Mouse (Mus musculus) c-Kit-negative CD71-positive TER-119-positive erythroid progenitor cells, embryonic 14.5 days (primary cell): ENCODE measurements around the gene Agbl4.

ENCODE experiments used
- DNase-seq: peaks from one replicate; pipeline ENCODE4 v3.0.0-alpha.2; 2013; ENCODE audit warnings: low read depth, low spot score

Agbl4 gene

DNA sequence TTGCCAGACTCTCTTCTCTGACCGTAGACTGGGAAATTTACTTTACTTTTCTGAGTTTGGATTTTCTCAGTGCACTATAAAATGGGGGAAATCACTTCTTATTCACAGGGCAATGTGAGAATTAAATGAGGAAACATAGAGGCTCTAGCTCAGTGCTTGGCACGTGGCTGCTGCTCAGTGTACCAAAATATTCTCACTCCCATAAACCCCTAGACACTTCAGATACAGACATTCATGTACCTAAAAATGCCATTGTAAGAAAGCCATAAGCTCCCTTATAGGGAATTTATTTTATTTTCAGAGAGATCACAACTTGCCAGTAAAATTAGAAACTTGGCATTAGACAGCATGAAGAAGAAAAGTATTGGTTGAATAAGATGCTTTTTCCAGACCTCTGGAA lies 883.5 kb downstream of the Agbl4 start:
- no peak for DNase-seq

DNA sequence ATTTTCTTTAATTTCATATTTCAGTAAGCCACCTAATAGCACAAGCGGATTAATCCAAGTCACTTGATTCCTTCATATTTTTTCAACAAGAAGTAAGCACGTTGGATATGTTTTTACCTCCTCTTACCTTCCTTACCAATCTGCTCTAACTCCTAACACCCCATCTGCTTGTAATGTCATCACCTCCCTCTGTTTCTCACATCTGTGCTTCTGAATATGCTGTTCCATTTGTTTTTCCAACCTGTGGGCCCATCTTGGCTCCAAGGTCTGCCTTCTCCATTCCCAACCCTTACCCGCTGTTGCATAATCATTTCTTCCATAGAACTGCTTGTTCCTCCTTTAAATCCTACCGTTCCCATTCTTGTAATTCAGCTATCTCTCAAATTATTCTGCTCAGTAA lies 884.4 kb downstream of the Agbl4 start:
- DNase-seq: no peak

DNA sequence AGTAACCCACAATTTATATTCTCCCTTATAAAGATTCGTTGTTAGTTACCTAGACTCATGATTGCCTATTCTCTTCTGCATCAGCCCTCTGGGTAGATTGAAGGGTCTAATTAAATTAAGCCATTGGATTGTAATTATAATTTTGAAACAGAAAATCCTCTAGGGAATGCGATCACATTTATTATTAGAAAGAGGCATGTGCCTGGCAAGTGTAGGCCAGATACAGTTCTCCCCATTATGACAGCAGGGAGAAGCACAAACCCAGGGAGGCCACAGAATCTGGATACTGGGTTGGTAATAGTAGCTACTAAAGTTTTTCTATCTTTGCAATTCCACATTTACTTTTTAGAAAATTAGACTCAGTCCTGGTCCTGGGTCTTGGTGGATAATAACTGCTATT lies 887.2 kb downstream of the Agbl4 start:
- DNase-seq: no peak

DNA sequence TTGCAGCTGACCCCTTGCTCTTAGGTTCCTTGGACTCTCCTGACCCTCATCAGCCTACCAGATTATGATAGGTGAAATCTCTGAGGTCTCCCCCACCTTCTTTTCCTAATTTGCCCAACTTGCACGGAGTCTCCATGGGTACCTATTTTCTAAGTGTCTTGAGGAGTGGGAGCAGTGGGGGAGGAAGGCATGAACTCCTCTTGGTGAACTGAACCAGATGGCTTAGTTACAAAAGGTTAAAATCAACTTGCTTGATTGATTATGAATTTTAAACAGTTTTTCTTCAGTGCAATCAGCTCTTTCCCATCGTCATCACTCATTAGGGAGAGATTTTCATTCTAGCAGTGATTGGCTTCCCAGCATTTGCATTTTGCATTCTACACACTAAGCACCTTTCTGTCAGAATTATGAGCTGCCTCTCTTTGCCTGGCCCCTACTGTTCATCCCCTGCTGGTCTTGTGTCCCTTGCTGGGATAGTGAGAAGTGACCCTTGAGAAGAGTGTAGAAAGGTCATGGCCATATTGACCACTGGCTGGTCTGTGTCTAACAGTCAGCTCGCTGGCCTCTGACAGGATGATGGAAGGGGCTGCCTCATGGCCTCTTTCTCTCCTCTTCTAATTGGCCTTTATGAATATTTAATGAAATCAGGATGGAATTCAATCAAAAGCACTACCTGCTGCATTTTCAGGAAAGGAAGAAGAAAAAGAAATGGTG lies 897.2 kb downstream of the Agbl4 start:
- no peak for DNase-seq

DNA sequence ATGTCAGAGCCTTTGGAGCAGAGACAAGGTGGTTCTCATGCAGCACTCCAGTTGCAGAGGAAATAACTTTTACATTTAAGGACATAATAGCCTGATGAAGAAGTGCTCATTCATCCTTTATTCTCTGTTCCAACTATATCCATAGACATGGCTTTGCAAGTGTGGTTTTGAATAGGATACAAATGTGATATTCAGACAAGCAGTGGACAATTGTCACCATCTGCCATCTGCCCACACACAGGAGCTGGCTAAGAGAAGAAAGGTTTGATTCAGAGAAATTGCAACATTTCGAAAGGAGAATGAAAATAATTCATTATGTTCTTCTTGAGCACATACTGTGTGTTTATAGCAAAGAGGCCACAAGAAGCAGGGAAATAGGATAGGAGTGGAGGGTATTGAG lies 909.1 kb downstream of the Agbl4 start:
- no peak for DNase-seq

DNA sequence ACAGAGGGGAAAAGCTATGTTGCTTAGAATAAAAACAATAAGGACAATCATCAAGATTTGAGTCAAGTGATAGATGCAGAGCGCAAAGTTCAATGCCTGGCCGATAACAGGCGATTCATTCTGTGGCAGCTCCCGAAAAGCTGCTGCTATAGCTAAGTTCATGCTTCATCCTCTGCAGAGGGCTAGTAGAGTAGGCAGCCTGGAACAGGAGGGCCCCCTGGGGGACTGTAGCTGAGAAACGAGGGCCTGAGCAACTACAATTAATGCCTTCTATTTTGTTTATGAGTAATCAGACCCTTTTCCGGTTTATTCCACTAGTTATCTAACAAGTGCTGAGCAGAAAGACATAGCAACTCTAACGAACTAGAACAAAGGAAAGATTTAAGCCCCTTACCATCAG lies 909.7 kb downstream of the Agbl4 start:
- DNase-seq: no peak

DNA sequence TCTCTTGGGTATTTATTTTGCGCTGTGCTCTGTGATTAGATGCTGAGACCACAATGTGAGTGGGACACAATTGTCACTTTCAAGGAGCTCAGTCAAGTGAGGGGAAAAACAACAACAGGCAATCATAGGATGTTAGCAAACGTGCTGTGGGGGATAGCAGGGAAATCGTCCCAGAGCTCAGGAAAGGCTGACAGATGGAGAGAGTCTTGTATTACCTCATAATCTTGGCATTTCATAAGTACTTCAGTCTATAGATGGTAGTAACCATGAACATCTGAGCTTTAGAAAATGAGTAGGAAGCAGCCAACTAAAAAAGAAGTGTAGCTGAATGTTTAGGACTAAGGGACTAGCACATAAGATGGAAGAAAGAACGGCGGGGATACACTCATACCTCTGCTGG lies 910.2 kb downstream of the Agbl4 start:
- DNase-seq: no peak

DNA sequence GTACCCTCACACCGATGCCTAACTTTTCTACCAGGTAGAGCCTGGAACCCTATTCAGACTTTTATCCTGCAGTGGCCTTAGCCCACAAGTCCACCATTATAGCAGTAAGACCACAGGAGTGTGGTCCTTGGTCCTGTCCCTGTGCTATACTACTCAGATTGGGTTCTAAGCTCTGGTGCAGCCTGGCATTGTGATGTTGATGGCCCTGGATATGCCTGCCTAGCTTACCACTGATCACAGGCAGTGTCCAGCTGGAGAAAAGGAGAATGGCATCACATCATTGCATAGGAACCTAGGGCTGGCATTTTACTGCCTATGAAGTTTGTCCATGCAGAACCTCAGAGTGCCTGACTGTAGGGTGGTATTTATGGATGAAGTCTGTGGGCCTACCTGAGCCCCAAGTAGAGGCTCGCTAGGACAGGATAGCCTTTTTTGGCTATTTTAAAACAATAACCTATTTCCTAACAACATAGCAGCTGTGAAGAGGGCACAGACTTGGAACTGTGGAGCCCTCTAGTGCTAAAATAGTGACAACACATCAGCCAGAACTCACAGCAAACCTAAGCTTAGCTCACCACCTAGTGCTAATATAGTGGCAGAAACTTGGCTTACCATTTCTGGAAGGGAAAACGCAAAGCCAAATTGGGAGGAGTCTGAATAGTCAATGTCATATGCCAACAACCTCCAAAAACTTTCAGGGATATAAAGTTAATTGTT lies 911.3 kb downstream of the Agbl4 start:
- no peak for DNase-seq

DNA sequence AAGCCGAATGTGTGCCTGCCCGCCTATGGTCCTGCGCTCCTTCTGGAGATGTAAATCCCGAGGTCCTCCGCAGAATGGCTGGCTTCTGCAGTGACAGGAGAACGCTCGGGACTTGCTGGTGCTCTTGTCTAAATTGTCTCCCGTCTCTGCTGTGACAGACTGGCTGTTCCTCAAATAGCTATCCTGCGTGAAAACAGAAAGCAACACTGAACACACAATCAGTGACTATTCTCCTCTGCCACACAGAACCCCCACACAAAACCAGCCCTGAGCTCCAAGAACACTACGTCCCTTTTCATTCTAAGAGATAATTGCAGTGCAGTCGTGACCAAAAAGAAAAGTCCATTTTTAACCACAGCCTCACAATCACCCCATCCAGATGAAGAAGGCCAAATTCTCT lies 929.6 kb downstream of the Agbl4 start:
- DNase-seq: no peak

DNA sequence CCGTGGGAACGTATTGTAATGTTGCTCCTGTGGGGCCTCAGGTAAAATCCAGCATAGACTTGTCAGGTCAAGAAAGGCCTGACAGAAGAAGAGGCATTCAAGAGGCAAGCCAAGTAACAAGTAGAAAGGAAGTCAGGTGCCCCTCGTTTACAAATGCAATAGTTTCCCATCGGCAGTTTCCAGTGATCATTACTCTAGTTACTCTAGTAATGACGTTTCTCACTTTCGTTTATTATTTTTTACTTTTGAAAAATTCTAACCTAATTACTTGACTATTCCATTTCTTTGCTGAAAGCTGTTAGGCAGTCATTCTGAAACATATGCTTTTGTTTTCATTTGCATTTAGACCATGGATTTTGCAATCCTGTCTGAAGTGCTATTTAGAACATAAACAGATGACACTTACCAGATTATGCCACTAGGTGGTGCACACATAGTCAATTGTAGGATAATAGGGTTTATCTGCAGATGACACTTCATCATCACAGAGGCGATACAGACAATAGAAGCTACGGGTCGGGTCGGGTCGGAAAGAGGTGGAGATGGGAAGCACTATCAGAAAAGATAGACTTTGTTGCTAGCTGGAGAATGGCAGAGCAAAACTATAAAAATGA lies 930.4 kb downstream of the Agbl4 start:
- DNase-seq: no peak

DNA sequence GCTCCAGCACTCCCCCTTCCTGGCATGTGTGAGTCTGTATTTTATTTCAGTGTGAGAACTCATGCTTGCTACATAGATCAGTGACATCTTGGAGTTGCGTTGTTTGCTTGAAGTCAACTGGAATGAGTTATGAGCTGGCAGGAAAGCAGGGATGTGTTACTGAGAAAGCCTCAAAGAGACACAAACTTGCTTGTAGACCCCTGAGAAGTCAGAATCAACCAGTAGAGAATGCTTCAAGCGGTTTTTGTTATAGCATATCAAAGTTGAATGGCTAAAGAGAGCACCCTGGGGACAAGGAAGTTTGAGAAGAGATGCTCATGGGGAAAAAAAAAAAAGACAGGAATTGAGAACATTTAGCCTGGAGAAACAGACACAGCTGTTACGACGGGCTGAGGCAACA lies 932.0 kb downstream of the Agbl4 start:
- no peak for DNase-seq

DNA sequence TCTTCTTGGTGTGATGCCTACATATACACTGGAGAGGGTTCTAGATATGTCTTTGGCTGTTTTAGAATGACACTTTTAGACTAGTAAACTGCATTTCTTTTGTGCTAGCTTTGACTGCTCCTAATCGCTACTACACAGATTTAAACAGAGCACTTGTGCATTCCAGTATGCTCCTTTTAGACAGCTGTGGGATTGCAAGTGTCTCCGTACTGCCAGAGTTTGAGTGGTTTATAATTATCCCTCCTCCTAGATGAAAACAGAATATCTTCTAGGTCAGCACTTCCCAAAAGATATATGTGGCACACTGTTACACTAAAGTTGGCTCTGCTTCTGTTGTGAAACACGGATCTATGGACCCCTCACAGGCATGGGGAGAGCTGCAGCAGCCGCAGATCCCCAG lies 935.4 kb downstream of the Agbl4 start:
- DNase-seq: no peak

DNA sequence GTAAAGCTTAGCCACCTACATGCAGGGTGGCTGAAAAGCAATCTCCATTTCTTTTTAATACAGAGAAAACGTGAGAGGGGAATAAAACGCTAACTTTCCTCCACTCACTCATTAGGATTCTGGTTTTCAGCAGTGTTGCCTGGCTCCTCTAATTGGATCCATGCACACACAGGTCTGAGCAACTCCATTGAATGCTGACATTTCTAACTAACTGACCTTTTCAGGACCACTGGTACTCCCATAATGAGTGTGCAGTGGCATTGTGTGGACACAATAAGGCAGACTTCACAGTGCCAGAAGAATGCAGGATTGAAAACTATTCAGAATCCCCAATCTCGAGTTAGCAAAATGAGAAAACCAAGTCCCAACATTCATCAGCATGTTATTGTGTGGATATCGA lies 952.5 kb downstream of the Agbl4 start:
- DNase-seq: no peak

DNA sequence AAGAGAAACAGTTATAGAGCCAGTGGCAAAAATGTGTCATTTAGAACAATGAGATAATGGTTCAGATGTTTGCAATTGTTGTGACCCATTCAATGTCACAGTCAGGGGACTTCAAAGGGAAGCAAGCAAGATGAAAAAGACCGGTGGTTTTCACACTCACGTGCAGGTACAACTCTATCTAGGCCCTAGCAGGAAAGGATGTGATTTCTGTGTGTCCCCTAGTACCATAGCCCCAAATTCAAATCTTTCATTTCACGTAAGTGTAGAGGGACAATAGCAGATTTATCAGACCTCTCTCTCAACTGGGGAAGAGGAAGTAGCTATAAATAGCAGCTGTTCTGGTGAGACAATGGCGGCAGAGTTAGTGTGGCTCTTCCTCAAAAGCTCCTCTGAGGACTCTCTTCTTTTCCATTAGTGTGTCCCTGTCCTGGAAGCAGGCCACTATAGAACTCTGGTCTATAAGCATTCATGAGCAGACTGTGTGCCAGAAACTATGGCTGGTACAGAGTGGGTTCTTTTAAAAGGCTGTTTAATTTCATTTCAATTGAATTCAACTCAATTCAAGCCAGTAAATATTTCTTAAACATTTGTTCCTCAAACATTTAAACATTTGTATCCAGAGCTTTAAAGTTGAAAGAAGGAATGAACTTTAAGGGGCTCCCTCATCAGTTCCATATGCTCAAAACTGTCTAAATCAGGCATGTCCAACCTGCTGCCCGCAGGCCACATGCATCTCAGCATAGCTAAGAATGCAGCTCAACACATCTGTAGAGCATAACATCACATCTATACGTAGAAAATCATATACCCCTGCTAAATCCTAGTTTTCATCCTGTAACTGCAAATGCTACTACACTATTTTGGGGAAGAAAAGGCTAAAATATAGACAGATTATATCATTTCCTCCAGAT lies 953.4 kb downstream of the Agbl4 start:
- DNase-seq: no peak

DNA sequence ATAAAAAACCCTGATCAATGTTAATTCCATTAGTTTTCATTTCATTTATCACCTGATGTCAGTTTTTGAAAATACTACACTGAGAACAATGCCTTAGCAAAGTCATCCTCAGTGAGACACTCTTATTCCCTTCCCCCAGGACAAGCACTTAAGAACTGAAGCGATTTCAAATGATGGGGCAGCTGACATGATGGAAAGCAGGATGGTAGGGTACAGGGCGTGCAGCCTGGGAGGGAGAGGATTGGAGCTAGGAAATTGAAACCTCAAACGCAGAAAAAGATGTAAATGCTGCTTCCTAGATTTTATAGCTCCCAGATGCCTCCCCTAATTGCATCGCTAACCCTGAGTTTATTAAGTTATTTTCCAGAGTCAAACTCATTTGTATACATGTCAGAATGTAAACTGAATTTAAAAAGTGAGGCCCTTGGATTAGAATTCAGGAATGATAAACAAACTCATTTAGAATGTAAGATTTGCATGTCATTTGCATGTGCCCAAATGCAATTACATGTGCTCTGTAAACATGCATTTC lies 959.2 kb downstream of the Agbl4 start:
- no peak for DNase-seq

DNA sequence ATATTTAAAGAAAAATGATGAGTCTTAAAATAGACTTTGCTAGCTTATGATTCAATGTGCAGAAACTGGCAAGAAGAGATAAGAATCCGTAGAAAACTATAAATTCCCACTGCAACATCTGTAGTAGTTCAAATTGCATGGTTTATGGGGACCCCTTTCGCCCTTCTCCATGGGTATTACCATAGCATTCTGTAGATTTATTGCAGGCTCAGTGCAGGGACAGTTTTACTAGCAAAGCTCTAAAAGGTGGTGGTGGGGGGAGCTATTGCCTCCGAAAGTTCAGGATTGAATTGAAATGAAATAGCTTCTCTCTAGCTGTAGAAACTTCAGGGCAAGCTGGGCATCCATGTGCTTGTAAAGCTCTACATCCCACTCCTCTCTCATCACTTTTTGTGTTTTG lies 959.7 kb downstream of the Agbl4 start:
- no peak for DNase-seq

DNA sequence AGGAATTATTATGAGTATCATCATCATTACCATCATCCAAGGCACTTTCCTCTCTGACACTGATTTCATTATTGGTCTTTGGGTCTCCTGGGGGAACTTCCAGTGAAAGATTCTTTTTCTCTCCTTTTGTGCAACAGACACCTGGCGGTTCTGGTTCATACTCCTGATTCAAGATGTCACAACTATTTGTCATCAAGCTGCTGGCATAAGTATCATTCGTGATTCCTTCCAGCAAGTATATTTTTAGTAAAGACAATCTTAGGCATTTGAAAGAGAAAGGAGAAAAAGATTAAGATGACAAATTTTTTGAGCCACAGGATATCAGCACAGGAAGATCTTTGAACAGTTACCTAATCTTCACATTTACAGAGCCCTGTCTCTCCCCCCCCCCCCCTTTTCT lies 966.7 kb downstream of the Agbl4 start:
- no peak for DNase-seq

DNA sequence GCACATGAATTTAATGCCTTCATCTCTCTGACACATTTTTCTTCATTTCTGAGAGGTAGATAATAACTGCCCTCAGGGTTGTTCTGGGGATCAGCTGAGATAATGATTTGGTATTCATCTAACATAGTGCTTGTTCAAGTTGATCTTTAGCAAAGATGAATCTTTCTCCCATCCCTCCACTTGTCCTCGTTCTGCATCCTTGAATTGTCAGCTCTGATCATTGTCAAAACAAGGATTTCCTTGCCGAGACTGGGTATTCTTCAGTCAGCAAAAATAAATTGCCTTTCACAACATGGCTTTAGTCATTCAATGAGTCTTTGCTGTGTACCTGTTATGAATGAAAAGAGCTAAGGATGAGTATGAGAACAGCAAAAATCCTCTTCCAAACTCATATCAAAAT lies 970.3 kb downstream of the Agbl4 start:
- DNase-seq: no peak

DNA sequence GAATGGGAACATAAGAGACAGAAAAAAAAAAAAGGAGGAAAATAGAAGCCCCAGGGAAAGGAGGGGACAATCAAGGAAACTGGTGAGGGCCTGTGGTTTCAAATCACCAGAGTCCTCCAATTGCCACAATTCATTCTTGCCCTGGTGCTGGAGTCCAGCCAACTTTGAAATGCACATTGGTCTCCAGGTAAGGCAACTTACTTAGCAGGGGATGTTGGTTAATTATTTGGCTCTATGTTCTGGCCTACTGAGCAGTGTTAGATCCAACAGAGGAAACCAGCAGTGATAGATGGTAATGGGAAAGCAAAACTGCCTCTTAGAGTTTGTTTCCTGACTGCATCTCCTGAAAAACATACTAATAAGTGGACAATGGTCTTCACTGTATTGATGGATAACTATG lies 979.7 kb downstream of the Agbl4 start:
- DNase-seq: no peak

DNA sequence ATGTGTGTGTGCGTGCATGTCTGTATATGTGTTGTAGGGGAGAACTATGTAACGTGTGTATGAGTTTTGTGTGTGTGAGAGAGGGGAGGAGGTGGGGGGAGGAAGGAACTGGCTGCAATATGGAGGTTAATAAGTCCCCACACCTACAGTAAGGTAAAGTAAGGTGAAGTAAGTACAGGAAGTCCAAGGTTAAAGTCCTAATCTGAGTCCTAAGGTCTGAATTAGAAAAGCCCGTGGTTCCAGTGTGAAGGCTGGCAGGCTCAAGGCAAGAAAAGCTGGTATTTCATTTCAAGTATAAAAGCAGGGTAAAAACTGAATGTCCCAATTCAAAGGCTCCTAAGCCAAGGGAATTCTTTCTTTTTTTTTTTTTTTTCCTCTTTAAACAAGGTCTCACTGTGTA lies 980.6 kb downstream of the Agbl4 start:
- DNase-seq: no peak

DNA sequence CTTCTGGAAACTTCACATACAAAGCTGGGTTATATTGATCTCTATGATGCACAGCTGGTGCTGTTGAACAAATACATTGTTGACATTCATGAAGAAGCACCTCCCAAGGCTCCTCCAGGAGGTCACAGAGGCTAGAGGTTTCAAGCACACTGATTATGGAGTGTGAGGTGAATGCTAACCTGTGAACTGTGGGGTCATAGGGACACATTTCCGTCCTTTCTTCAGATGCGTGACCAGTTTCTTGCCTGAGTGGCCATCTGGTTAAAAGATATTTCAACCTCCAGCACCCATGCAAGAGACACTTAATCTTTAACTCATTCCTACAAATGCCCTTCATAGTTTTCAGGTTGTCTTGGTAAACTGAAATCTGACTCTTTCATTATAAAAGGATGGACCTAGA lies 985.6 kb downstream of the Agbl4 start:
- no peak for DNase-seq

DNA sequence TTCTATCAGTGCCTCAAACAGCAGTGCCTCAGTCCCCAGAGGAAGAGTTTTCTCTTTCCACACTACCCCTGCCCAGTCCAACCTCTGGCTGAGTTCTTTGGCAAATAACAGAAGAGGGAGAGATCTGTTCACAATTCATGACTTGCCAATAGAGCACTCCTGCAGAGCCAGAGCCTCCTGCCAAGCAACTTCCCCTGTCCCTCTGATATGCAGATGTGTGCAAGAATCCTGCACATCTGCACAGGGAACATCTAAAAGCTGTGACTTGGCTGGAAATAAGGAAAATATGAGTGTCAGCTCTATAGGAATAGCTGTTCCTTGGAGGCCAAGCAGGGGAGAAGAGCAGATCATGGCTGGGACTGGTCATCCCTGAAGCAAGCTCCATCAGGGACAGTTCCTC lies 993.3 kb downstream of the Agbl4 start:
- DNase-seq: no peak
